Mouse (Mus musculus): ENCODE results near the gene Zfp641. TPM values are rescaled to one million over a fixed set of nuclear protein-coding genes. Genes with fewer than 3 reads are reported as not detected.

The Zfp641 gene
- 0.40 and 0.46 TPM in 2 replicates for polyA plus RNA-seq (2015; fragmentation: Nextera tagmentation; extraction: Ambion mirVana)

DNA sequence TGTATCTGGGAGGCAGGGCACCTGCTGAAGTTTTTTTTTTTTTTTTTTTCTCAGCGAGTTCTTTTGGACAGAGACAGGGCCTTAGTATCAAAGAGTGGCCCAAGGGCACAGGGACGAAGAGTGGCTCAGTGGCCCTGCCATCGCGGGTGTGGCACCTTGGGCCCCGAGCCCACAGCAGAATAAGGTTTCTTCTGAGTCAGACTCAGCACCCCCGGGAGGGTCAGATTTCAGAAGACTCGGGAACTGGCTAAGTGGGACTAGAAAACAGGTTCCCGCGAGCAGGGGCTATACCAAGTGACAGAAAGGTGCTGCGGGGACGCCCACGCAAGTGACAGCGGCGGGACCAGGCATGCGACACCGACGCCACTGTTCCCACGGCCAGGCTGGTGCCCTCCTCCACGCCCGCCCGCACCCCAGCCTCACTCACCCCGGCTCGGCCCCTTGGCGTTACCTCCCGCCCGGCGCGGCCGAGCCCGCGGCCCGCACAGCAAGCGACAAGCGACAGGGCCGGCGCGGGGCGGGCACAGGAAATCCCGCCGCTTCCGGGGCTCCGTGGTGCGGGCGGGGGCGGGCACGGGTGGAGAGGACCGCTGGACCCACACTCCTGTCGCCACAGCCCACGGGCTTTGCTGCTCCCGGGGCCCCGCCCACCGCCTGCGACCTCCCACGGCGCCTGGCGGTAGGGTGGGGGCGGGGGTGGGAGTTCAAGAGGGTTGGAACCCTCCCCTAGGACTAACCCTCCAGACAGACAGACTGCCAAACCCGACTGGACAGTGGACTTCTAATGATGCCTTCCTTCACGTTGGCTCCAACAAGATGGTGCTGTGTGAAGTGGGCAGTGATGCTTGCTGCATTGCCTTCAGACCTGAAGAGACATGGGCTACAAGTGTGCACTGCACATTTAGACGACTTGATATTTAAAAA is at the start of gene Zfp641:
Gene Zfp641 (minus strand): TSS at position 534 of the 924 bp plus-strand sequence.
- no peak for DNase-seq (ENCODE audit: low spot score)

DNA sequence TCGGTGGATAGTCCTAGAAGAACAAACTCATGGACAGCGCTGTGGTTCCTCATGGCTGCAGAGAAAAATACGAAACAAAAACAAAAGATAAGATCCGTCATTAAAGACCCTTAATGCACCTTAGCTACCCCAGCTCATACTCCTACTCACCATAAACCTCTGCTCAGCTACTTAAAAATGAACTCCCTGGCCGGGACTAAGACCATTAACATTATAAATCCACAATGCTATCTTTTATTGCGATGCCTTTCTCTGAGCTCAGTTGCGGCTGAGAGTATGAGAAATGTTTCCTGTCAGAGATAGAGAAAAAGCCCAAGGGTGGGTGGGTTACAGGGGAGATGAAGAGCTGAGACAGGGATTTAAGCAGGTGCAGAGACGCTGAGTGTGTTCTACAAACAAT is 44.9 kb upstream of the Zfp641 start, which contains the start of gene Olfr284:
Gene Olfr284 (minus strand): TSS at position 101 of the 400 bp plus-strand sequence.
- DNase-seq (ENCODE audit: low spot score): no peak

DNA sequence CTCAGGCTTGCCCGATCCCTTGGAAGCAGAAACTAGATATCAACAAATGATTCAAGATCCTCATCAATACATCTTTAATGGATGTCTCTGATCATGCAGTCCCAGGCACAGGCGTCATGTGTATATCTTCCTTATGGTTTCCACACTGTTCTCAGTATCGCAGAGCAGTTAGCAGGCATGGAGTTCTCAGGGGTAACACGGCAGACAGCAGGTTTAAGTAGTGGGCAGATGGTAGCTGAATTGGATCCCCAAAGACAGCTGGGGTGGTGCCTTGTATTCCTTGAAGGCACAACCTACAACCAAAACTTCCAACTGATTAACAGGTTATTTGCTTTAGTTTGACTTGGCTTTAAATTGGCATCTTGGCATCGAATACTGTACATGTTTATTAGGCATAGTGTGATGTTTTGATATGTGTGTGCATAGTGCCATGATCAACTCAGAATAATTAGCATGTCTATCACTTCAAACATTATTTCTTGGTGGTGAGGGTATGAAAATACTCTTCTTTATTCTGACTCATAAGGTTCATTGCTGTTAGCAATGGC is 21.3 kb upstream of the Zfp641 start, which contains the start of gene Olfr285:
Gene Olfr285 (minus strand): TSS at position 177 of the 548 bp plus-strand sequence.
- DNase-seq (ENCODE audit: low spot score): no peak

DNA sequence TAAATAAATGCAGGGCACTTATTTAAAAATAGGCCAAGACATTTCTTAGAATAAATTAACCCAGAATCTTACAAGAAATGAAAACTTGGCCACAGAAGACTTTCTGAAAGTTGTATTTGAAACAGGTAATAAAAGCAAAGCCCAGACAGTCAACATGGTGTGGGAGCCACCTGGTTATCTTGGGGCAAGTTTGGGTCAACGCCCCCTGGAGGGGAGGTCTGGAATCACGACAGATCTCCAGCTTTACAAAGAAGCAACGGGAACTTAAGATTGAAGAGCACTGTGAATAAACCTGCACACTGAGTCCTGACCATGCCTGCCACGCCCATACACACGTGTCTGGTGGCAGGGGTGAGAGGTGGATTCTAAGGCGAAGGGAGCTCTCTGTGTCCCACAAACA is 19.7 kb upstream of the Zfp641 start:
- peak; percentile 33 for DNase-seq (ENCODE audit: low spot score)

DNA sequence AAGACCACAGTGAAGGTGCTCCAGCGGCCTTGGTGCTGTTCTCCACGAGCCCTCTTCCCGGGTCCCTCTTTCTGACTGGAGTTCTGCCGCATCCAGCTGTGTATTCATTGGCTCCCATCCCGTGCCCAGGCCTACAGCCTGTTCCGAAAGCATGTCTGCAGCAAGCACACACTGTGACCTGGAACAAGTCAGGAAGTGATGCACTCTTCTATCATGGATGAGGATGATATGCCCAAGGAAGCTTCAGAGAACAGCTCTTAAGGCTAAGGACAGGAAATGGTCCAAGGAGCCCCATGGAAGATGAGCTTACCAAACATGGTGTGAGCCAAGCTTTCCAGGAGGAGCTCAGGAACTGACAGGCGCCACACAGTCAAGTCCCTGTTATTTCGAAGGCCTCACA is 2.3 kb downstream of the Zfp641 start:
- DNase-seq (ENCODE audit: low spot score): no peak

DNA sequence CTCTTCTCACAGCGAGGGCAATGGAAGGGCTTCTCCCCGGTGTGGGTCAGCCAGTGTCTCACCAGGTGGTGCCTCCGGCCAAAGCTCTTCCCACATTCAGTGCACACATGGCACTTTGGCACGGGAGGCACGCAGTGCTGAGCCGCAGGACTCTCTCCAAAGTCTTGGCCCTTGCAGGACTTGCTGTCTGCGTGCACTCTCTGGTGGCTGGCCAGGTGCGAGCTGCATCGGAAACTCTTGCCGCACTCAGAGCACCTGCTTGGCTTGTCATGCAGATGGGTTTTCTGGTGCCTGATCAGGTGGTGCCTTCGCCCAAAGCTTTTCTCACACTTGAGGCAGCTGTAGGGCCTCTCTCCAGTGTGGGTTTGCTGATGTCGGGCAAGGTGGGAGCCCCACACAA is 7.4 kb downstream of the Zfp641 start:
- DNase-seq (ENCODE audit: low spot score): peak; percentile 83

DNA sequence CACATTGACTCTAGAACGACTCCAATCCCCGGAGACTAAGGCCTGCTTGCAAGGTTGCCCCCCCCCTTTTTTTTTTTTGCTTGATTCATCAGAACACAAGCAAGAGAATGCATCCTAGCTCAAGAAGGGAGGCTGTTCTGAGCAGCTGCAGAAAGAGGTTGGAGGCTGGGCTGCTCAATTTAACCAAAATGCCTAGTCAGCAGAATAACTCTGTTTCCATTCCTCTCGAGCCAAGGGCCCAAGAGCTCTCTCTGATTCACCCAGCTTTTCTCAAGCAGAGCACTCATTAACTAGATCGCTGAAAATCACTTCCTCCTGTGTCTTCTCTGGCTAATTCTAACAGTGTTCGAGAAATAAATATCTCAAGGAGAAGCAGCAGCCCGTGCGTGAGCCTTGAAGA is 9.5 kb downstream of the Zfp641 start:
- DNase-seq (ENCODE audit: low spot score): no peak

DNA sequence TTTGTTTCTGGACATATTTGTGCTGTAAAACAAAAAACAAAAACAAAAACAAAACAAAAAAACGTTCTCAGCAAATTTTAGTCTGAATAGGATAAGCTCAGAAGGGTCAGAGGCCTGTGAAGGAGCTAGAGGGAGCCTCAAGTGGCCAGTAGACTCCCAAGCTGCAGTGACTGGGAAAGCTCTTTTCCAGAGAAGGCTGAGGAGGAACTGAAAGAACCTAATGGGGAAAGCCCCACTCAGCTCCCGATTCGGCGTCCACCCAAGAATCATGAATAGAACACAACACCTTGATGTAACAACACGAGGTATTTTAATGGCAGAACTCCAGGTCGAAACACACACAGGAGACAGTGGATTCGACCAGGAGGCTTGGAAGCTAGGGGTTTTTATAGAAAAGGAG is 38.2 kb downstream of the Zfp641 start:
- no peak for DNase-seq (ENCODE audit: low spot score)

DNA sequence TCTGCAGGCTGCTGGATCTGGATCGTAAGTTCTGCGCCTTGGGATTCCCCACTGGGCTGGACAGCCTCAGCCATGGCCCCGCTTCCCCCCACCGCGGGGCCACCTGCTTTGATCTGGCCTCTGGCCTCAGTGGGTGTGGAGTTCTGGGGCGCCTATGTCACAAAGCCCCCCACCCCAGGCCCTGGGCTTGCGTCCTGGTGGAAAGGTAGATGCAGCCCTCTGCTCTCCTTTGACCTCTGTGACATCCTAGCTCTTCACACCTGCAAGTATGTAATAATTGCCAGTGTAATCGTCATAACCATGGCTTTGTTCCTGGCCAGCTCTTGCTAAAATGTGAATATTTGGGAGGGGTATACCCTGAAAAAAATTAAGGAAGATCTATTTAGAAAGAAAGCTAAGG is 38.8 kb downstream of the Zfp641 start, which contains the start of gene H1fnt:
Gene H1fnt (minus strand): TSS at position 101 of the 400 bp plus-strand sequence.
- no peak for DNase-seq (ENCODE audit: low spot score)

DNA sequence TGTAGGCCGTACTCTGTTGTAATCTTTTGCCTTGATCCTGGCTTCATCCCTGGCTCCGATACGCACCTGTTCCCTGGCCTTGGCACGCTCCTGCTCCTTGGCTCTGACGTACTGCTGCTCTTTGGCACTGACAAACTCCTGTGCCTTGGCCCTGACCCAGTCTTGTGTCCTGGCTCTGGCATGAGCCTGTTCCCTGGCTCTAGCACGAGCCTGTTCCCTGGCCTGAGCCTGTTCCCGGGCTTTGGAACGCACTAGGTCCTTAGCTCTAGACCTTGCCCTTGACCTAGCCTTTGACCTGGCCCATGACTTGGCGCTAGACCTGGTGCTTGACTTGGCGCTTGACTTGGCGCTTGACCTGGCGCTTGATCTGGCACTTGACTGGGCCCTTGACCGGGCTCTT is 39.7 kb downstream of the Zfp641 start:
- DNase-seq (ENCODE audit: low spot score): no peak

Other genes with a start within 250 kb of the Zfp641 start
- 13.7 and 16.2 TPM in 2 replicates for gene Pfkm, start 203.6 kb downstream of the Zfp641 start, polyA plus RNA-seq (2015; fragmentation: Nextera tagmentation; extraction: Ambion mirVana)
- 31.5 and 35.9 TPM in 2 replicates for gene Senp1, start 202.4 kb downstream of the Zfp641 start, polyA plus RNA-seq (2015; fragmentation: Nextera tagmentation; extraction: Ambion mirVana)
- 43.2 and 43.6 TPM in 2 replicates for gene Asb8, start 130.5 kb downstream of the Zfp641 start, polyA plus RNA-seq (2015; fragmentation: Nextera tagmentation; extraction: Ambion mirVana)
- 0.25 and 0.30 TPM in 2 replicates for gene Ccdc184, start 129.0 kb downstream of the Zfp641 start, polyA plus RNA-seq (2015; fragmentation: Nextera tagmentation; extraction: Ambion mirVana)
- not detected in 2 replicates for gene Olfr288, start 100.6 kb downstream of the Zfp641 start, polyA plus RNA-seq (2015; fragmentation: Nextera tagmentation; extraction: Ambion mirVana)
- gene Gm44579, start 75.2 kb downstream of the Zfp641 start, polyA plus RNA-seq (2015; fragmentation: Nextera tagmentation; extraction: Ambion mirVana): not detected in 2 replicates
- gene Olfr287, start 75.1 kb downstream of the Zfp641 start, polyA plus RNA-seq (2015; fragmentation: Nextera tagmentation; extraction: Ambion mirVana): not detected in 2 replicates
- gene Olfr286, start 61.7 kb downstream of the Zfp641 start, polyA plus RNA-seq (2015; fragmentation: Nextera tagmentation; extraction: Ambion mirVana): not detected in 2 replicates
- gene H1fnt, start 38.9 kb downstream of the Zfp641 start, polyA plus RNA-seq (2015; fragmentation: Nextera tagmentation; extraction: Ambion mirVana): not detected in 2 replicates
- gene Olfr285, start 21.2 kb upstream of the Zfp641 start, polyA plus RNA-seq (2015; fragmentation: Nextera tagmentation; extraction: Ambion mirVana): not detected in 2 replicates
- not detected in 2 replicates for gene Olfr284, start 44.8 kb upstream of the Zfp641 start, polyA plus RNA-seq (2015; fragmentation: Nextera tagmentation; extraction: Ambion mirVana)
- not detected in 2 replicates for gene Olfr283, start 84.8 kb upstream of the Zfp641 start, polyA plus RNA-seq (2015; fragmentation: Nextera tagmentation; extraction: Ambion mirVana)
- not detected in 2 replicates for gene Olfr282, start 135.1 kb upstream of the Zfp641 start, polyA plus RNA-seq (2015; fragmentation: Nextera tagmentation; extraction: Ambion mirVana)
- gene Olfr281, start 156.4 kb upstream of the Zfp641 start, polyA plus RNA-seq (2015; fragmentation: Nextera tagmentation; extraction: Ambion mirVana): not detected in 2 replicates
- 0.03 TPM in 1 of 2 replicates, not detected in the other for gene OR5BS1P, start 173.7 kb upstream of the Zfp641 start, polyA plus RNA-seq (2015; fragmentation: Nextera tagmentation; extraction: Ambion mirVana)
- gene Lalba, start 186.6 kb upstream of the Zfp641 start, polyA plus RNA-seq (2015; fragmentation: Nextera tagmentation; extraction: Ambion mirVana): 0.18 TPM in 1 of 2 replicates, not detected in the other
- not detected in 2 replicates for gene Olfr279, start 196.2 kb upstream of the Zfp641 start, polyA plus RNA-seq (2015; fragmentation: Nextera tagmentation; extraction: Ambion mirVana)
- 98.8 and 108 TPM in 2 replicates for gene Kansl2, start 238.1 kb upstream of the Zfp641 start, polyA plus RNA-seq (2015; fragmentation: Nextera tagmentation; extraction: Ambion mirVana)